Mouse (Mus musculus) small intestine, adult 2 months (tissue): ENCODE measurements around the gene Alcam.

Source experiments
- CTCF ChIP-seq: fragments of 200-500 bp; IDR thresholded peaks from 2 replicates; pipeline ENCODE4 v1.5.1; 2012; ENCODE audit warnings: low read depth, mild to moderate bottlenecking, control low read depth, inconsistent platforms, low read length, moderate library complexity, mixed read lengths; ENCODE audit not compliant: insufficient replicate concordance, insufficient read length; ENCODE audit errors: extremely low read depth
- POLR2A ChIP-seq: fragments of 200-500 bp; IDR thresholded peaks from 2 replicates; pipeline ENCODE4 v1.6.1; 2012; ENCODE audit warnings: low read depth, mild to moderate bottlenecking, control low read depth, inconsistent platforms, low read length, moderate library complexity

- TF ChIP-seq CTCF (no peak), POLR2A (no peak)
Observed at GRCm38 (mm10) chr16:52473089-52473488, 19.2 kb upstream of the Alcam start.
